Mouse (Mus musculus): ENCODE measurements at regions not wholly inside any gene's neighbourhood (a gene's known extent, or its start where the extent isn't known, plus 50 kb on each side); places are given as distances from the start of the nearest gene placed in this dataset.
"Not testable (repeated sequence)": the region's sequence is repeated elsewhere in the genome, so short reads cannot be mapped to it uniquely, and the experiment has no call there.

GRCm38 (mm10) chr9:30662456-30662855 lies 235.5 kb downstream of the Snx19 start:
- DNase-seq: no peak

- DNase-seq: no peak
Observed at GRCm38 (mm10) chr9:30653961-30654360, 227.1 kb downstream of the Snx19 start.

- DNase-seq: no peak
Observed at GRCm38 (mm10) chr9:30653210-30653609, 226.3 kb downstream of the Snx19 start.

DNA sequence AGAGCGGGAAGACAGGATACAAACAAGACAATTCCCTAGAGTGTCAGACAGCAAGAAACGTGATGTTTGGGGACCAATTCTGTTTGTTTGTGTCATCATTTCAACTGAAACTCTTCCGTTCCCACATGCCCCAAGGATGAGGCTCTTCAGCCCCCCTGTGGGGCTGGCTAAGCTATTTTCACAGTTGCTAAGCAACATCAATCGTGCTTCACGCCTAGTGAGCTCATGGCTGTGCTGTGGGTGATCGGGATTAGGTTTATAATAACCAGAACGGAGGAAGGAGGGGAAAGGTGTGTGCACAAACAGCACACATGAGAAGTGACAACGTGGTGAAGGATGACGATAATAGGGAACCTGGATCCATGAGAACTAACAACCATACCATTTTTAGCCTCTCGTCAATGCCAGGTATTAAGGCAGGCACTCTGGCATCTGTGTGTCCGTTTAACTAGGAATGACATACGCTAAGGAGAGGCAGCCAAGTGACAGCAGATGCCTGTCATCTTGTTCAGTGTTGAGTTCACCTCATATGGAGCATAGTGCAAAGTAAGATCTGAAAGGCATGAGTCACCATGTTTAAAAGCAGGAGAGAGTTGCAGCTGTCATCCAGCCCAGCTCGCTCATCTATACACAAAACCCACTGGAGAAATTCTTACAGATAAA lies 222.6 kb downstream of the Snx19 start:
- DNase-seq: no peak

DNA sequence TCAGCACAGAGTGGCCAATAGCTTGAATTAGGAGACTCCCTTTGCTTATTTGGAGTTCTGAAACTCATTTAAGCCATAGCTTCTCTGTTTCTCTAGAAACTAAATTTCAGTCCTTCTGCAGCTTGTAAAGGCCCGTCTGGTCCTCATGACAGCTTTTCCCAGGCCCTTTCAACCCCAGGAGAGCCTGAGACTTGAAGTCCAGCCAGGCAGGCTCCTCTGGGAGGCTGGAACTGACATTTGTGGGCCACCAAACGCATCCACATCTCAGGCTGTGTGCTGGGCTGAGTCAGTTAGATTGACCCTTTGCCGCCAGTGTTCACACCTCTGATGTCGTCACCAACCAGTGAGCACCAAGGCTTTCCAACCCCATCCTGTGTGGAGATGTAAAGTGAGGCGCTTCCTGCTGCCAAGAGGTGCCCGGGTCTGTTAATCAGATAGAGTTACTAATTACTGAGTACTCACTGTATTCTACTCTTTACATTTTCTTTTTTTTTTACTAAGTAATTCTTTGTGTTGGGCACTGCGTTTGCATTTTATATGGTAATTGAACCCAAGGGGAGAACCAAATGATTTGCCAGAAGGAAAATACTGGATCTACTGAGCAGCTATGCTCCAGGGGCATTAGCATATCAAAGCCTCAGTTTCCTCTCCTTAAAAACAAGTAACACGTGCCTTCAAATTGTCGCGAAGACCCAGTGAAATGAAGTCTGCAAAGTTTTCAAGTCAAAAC lies 207.0 kb downstream of the Snx19 start:
- no peak for DNase-seq

DNA sequence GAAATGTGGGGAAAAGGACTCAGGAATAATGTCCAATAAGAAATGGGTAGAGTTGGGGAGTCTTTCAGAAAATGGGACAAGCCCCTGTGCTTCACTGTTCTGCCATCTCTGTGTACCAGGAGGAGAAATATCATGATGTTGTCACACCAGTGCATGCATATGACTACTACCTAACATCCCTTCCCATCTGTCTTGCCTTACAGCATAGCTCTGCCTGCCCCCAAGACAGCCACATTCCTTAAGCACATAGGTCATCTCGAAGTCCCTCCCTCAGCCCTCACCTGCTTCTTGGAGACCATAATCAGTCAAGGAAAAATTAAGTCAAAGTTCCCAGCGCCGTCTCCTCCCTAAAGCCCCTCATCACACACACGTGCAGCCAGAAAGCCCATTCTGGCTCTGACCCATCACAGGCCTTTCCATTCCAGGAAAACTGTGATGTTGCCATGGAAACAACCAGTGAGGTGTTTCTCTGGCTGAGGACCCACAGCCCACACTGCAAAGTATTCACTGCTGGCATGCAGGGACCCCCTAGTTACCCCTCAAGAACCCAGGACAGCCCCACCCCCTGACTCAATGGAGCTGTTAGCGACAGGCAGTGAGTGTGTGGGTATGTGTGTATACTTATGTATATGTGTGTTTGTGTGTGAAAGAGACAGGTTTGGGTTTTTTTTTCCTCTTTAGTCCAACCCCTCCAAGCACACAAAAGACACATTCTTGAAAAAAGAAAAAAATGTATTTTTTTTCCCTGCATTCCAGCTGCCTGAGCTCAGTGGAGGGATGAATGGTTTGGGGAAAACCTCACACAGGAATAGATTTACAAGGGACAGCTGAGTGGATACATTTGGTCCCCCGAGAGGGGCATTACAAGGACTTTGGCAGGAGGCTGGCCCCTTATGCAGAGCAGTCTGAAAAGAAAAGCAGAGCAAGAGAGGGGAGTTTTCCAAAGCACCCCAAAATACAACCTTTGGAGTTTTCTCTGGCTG lies 205.5 kb downstream of the Snx19 start:
- DNase-seq: no peak

GRCm38 (mm10) chr9:30625635-30626034 lies 198.7 kb downstream of the Snx19 start:
- DNase-seq: no peak

GRCm38 (mm10) chr9:30625090-30625489 lies 198.2 kb downstream of the Snx19 start:
- no peak for DNase-seq

- no peak for DNase-seq
Observed at GRCm38 (mm10) chr9:30624481-30624880, 197.6 kb downstream of the Snx19 start.

- no peak for DNase-seq
Observed at GRCm38 (mm10) chr9:30619325-30619724, 192.4 kb downstream of the Snx19 start.

DNA sequence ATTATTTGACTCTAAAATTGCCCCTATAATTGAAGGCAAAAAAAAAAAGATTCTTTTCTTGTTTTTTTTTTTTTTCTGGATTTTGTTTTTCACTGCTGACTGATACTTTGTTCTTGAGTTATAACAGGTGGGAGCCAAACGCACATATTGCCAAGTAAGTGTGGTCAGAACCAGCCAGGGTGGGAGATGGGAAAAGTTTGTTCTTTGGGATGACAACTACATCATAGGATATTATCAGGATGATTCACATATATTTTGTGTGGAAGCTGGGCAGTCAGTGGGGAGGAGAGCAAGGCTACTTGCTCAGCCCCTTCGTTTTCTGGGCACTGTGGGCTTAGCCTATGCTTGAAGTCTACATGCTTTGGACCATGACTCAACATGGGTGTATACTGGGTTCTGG lies 191.3 kb downstream of the Snx19 start:
- DNase-seq: no peak

DNA sequence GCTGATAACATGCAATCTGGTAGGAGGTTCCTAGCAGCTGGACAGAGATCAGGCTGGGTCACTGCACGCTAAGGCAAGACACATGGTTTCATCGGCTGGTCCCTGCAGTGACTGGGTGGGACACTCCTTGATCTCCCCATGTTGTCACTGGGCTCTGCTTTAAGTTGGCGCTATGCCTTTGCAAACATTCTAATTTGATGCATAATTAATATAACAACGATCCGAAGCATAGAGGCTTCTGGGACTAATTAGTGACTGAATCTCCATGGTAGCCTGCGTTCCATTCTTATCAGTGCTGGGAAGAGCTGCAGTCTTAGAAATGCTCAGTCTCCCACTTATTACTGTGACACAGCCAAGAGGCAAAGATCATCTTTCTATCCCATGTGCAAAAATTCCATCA lies 186.8 kb downstream of the Snx19 start:
- no peak for DNase-seq

- no peak for DNase-seq
Observed at GRCm38 (mm10) chr9:30613003-30613552, 186.2 kb downstream of the Snx19 start.

DNA sequence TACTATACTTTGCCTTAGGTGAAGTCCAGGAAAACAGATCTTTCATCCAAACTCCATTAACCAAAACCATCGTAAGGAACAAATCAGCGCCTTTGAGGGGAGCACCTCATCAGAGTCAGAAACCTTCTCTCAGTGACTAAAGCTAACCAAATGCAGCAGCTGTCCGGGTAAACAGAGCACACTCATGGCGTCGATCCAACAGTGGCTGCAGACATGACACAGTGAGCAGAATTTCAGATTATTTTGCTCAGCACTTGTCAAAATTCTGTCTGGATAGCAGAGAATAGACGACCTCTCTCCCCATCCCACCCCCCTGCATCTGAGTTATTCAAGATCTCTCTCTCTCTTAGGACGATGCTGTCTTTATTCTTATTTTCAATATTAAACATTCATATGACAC lies 183.4 kb downstream of the Snx19 start:
- DNase-seq: no peak

- no peak for DNase-seq
Observed at GRCm38 (mm10) chr9:30599756-30600155, 172.8 kb downstream of the Snx19 start.

DNA sequence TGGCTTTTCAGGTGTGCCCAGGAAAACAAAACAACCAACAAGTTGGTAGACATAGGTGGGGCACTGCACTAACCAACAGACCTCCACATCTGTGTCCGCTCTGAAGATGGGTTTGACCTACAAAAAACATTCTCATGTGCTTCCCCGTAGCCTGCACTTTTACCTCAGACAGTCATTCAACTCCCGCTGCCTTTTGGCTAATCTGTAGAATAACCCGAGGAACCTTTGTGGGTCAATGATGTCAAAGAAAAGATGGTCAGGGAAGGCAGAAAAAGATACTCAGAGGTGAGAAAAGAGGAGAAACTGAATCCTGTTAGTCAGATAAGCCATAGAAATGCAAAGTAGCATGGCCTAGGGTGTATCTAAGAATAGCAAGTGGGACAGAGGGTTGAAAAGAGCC lies 170.8 kb downstream of the Snx19 start:
- DNase-seq: no peak

DNA sequence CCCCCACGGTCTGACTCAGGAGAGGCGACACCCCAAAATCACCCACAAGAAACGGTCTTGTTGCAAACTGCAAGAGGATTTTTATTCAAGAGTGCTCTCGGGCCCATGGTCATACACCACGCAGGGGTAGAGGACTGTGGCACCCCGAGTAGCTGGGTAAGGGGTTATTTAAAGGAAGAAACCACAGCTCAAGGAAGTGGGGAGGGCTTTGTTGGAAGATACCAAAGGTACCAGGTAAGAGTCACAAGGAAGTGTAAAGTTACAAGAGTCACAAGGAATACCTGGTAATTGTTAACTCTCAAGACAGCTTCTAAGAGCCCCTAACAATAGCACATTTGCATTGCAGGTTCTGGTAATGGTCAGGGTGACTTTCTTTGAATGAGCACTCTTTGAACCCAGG lies 170.2 kb downstream of the Snx19 start:
- DNase-seq: not testable (repeated sequence)

- no peak for DNase-seq
Observed at GRCm38 (mm10) chr9:30592601-30593000, 165.7 kb downstream of the Snx19 start.

- no peak for DNase-seq
Observed at GRCm38 (mm10) chr9:30591246-30591645, 164.3 kb downstream of the Snx19 start.

DNA sequence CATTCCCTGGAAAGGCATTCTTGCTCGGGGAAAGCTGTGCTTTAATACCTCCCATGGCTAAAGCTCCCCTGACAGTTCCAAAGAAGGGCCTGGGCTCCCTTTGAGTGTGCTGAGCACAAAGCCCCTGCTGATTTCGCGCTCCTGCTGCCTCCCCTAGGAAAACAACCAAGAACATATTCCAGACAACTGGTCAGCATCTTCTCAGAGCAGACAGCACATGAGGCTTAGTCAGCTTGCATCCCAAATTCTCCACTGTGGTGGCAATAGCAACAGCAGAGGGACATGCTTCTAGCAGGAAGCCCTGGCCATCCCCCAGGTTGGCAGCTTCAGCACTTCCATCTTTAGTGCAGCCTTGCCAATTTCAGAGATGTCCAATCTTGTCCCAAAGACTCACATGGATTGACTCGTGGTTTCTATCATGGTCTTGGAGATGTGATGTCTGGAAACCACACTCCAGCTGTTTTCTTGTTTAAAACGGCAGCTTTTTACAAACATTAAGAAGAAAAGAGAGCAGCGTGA lies 163.8 kb downstream of the Snx19 start:
- no peak for DNase-seq

GRCm38 (mm10) chr9:30581271-30581821 lies 154.4 kb downstream of the Snx19 start:
- DNase-seq: no peak

DNA sequence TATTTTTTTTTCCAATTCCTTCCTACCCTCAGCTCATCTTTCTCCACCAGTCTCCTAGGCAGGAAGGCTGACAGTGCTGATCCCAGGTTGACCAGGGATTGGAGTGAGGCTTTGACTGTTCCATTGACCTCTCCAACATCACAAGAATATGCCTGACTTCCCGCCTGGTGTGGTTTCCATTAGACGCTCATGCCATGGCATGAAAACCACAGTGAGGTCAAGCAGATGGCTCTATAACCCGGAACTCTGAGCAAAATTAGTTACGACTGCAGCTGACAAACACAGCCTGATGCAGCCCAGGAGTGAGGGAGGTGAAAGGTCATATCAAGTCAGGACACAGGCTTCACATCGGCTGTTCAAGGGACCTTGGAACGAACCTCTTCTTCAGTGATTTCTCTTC lies 153.6 kb downstream of the Snx19 start:
- no peak for DNase-seq

- no peak for DNase-seq
Observed at GRCm38 (mm10) chr9:30578213-30578612, 151.3 kb downstream of the Snx19 start.

Measured in cerebellum, adult 9-10 months (tissue).